Comparison of ENCODE assay signal across 9 mouse cellular contexts in the genomic region with DNA sequence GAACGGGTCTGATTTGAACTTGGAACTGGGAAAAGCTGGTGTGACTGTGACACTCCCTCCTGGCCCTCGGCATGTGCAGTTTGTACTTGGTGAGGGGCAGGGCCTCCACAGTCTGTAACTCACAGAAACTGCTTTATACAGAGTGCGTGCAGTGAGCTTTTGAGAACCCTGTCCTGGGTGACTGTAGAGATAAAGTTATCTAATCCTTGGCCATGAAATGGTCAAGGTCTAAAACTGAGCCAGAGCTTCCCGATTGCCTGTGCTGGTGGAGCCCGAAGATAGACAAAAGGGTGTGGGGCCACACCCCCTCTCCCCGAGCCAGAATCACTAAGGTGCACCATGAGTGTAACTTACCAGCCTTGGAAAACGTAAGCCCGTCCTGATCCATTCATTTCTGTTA. TPM values are rescaled to one million over a fixed set of nuclear protein-coding genes. Genes with fewer than 3 reads are reported as not detected.
DNase-seq lines count a peak whose midpoint lies in the region; ATAC-seq and TF ChIP-seq lines count a peak whose summit lies in the region.
"Had no signal": no experiment of that assay in that cellular context is flagged by ENCODE, and none has a peak within 500 bp of the region (broad histone marks: within the 10 kb centered on the region; RNA-seq: fewer than 3 reads in every experiment).

No protein-coding gene starts in this region.

- H3K36me3 ChIP-seq in kidney, postnatal 0 days (ENCODE audit: insufficient read depth, low read length), result no peaks in the 10 kb centered on the region
- H3K36me3 ChIP-seq in embryonic facial prominence, embryonic 11.5 days (replicated peaks; ENCODE audit: control insufficient read depth, insufficient read depth, low read depth, low read length), result no peaks in the 10 kb centered on the region
- H3K36me3 ChIP-seq in liver, embryonic 14.5 days (replicated peaks; ENCODE audit: control insufficient read depth, insufficient read depth, low read depth), result no peaks in the 10 kb centered on the region

- no peak for TF ChIP-seq EP300 in liver, embryonic 14.5 days (IDR thresholded peaks at IDR 0.05; ENCODE audit: low read depth)

- H3K27me3 ChIP-seq in kidney, postnatal 0 days (ENCODE audit: insufficient read depth, low read length), result no peaks in the 10 kb centered on the region
- H3K27me3 ChIP-seq in embryonic facial prominence, embryonic 11.5 days (ENCODE audit: control insufficient read depth, insufficient read depth, low read length), result no peaks in the 10 kb centered on the region
- H3K27me3 ChIP-seq in liver, embryonic 14.5 days (ENCODE audit: control insufficient read depth, insufficient read depth, low read length), result no peaks in the 10 kb centered on the region

- H3K4me1 ChIP-seq in kidney, postnatal 0 days (replicated peaks; ENCODE audit: insufficient read depth, low read length), result peaks cover 26% of the 10 kb centered on the region
- peaks cover 36% of the 10 kb centered on the region for H3K4me1 ChIP-seq in embryonic facial prominence, embryonic 11.5 days (ENCODE audit: control insufficient read depth, insufficient read depth, low read length)
- peaks cover 3 to 20% of the 10 kb centered on the region in 2 experiments; a peak in 3 of 4 replicates for H3K4me1 ChIP-seq in liver, embryonic 14.5 days (replicated peaks; ENCODE audit: control insufficient read depth in 2 of 2, insufficient read depth in 2 of 2, low read length in 1 of 2)

- no peaks in the 10 kb centered on the region for H3K9me3 ChIP-seq in kidney, postnatal 0 days (replicated peaks; ENCODE audit: low read length)
- H3K9me3 ChIP-seq in embryonic facial prominence, embryonic 11.5 days (replicated peaks; ENCODE audit: control insufficient read depth, low read length), result no peaks in the 10 kb centered on the region
- H3K9me3 ChIP-seq in liver, embryonic 14.5 days (ENCODE audit: control insufficient read depth, low read length), result no peaks in the 10 kb centered on the region

- no peak overlapping the region for H3K9ac ChIP-seq in kidney, postnatal 0 days (ENCODE audit: low read depth, low read length)
- no peak overlapping the region for H3K9ac ChIP-seq in embryonic facial prominence, embryonic 11.5 days (replicated peaks; ENCODE audit: low read length)
- no peak overlapping the region for H3K9ac ChIP-seq in liver, embryonic 14.5 days (replicated peaks)

- peak overlapping the region; percentile 40; the same call in 1 of the 2 replicates for H3K27ac ChIP-seq in kidney, postnatal 0 days
- peak overlapping the region; percentile 96 for H3K27ac ChIP-seq in embryonic facial prominence, embryonic 11.5 days (replicated peaks; ENCODE audit: low read depth, low read length)
- H3K27ac ChIP-seq in liver, embryonic 14.5 days, result no peak overlapping the region

- H3K4me2 ChIP-seq in kidney, postnatal 0 days (ENCODE audit: low read length), result no peak overlapping the region
- H3K4me2 ChIP-seq in embryonic facial prominence, embryonic 11.5 days (ENCODE audit: low read depth, low read length), result no peak overlapping the region; the same call in 1 of the 2 replicates
- no peak overlapping the region for H3K4me2 ChIP-seq in liver, embryonic 14.5 days (ENCODE audit: low read depth)

- no peak for DNase-seq in kidney, postnatal 0 days (ENCODE audit: low spot score)
- no peak for DNase-seq in kidney, adult 9 months
- DNase-seq in adrenal gland, postnatal 10 days, result peak; percentile 61
- DNase-seq in embryonic facial prominence, embryonic 11.5 days (ENCODE audit: low spot score), result no peak
- no peak for DNase-seq in liver, embryonic 14.5 days (ENCODE audit: low read depth in 3 of 3, low spot score in 3 of 3)
- DNase-seq in frontal cortex, postnatal 25 days (ENCODE audit: low spot score in 2 of 2), result no peak
- DNase-seq: kidney, postnatal 10 days; right cerebral cortex, postnatal 14 days had no signal

- 56% methylated on average over 8 of the region's 8 CpGs for WGBS in kidney, postnatal 0 days
- 71% methylated on average over 8 of the region's 8 CpGs for WGBS in embryonic facial prominence, embryonic 11.5 days
- 24% methylated on average over 8 of the region's 8 CpGs for WGBS in liver, embryonic 14.5 days (ENCODE audit: insufficient replicate concordance)

- ATAC-seq in kidney, postnatal 0 days (replicated peaks; ENCODE audit: low FRiP score, low read depth), result no peak
- no peak for ATAC-seq in embryonic facial prominence, embryonic 11.5 days (replicated peaks; ENCODE audit: insufficient number of reproducible peaks, low FRiP score, low TSS enrichment, low read depth)
- ATAC-seq in liver, embryonic 14.5 days (ENCODE audit: insufficient read depth), result peak; percentile 36
- no peak for ATAC-seq in erythroblast, adult 5-6 weeks (replicated peaks; ENCODE audit: low FRiP score, poor library complexity, severe bottlenecking)

- H3K4me3 ChIP-seq in kidney, postnatal 0 days (replicated peaks; ENCODE audit: low read depth, low read length), result no peak overlapping the region
- no peak overlapping the region for H3K4me3 ChIP-seq in embryonic facial prominence, embryonic 11.5 days (ENCODE audit: low read depth, low read length)
- H3K4me3 ChIP-seq in liver, embryonic 14.5 days (ENCODE audit: insufficient read depth in 1 of 2, low read depth in 2 of 2, low read length in 2 of 2), result no peak overlapping the region

- no peak for TF ChIP-seq CTCF in kidney, postnatal 0 days (IDR thresholded peaks at IDR 0.05; ENCODE audit: low read depth)
- no peak for TF ChIP-seq CTCF in liver, embryonic 14.5 days (IDR thresholded peaks at IDR 0.05; ENCODE audit: low read depth)

RNA-seq across cellular contexts. Expression of gene Capzb, which starts 58.2 kb away (rescaled TPM):
- 304 and 348 TPM in 2 replicates for polyA plus RNA-seq in kidney, postnatal 0 days (2015; fragmentation: Nextera tagmentation; extraction: Ambion mirVana)
- total RNA-seq in adrenal gland, postnatal 10 days (2021), result 100 to 1,000 TPM; 323 to 342 TPM
- 314 and 316 TPM in 2 replicates for polyA plus RNA-seq in embryonic facial prominence, embryonic 11.5 days (2014; fragmentation: Nextera tagmentation; extraction: Ambion mirVana)
- 55.4 and 63.0 TPM in 2 replicates for polyA plus RNA-seq in liver, embryonic 14.5 days (2012; rRNA removed)
- 105 and 110 TPM in 2 replicates for polyA plus RNA-seq in liver, embryonic 14.5 days (2014; fragmentation: Nextera tagmentation; extraction: Ambion mirVana)
- total RNA-seq in erythroblast, adult 5-6 weeks (2015; ENCODE audit: low replicate concordance), result 128 and 139 TPM in 2 replicates
- 29.7 and 37.6 TPM in 2 replicates for total RNA-seq in erythroblast, adult 5-6 weeks (2017; ENCODE audit: low replicate concordance)

RNA-seq across cellular contexts. Expression of gene Pqlc2, which starts 59.6 kb away (rescaled TPM):
- polyA plus RNA-seq in kidney, postnatal 0 days (2015; fragmentation: Nextera tagmentation; extraction: Ambion mirVana), result 21.3 and 24.0 TPM in 2 replicates
- total RNA-seq in adrenal gland, postnatal 10 days (2021), result 1 to 10 TPM; 8.0 to 8.7 TPM
- 13.5 and 14.2 TPM in 2 replicates for polyA plus RNA-seq in embryonic facial prominence, embryonic 11.5 days (2014; fragmentation: Nextera tagmentation; extraction: Ambion mirVana)
- polyA plus RNA-seq in liver, embryonic 14.5 days (2012; rRNA removed), result 7.9 and 8.1 TPM in 2 replicates
- 8.6 and 9.7 TPM in 2 replicates for polyA plus RNA-seq in liver, embryonic 14.5 days (2014; fragmentation: Nextera tagmentation; extraction: Ambion mirVana)
- 1.5 TPM in 1 of 2 replicates, not detected in the other for total RNA-seq in erythroblast, adult 5-6 weeks (2015; ENCODE audit: low replicate concordance)
- 3.5 TPM in 1 of 2 replicates, not detected in the other for total RNA-seq in erythroblast, adult 5-6 weeks (2017; ENCODE audit: low replicate concordance)

RNA-seq across cellular contexts. Expression of gene Akr7a5, which starts 59.7 kb away (rescaled TPM):
- 220 and 232 TPM in 2 replicates for polyA plus RNA-seq in kidney, postnatal 0 days (2015; fragmentation: Nextera tagmentation; extraction: Ambion mirVana)
- 10 to 100 TPM; 65.6 to 67.0 TPM for total RNA-seq in adrenal gland, postnatal 10 days (2021)
- 137 and 146 TPM in 2 replicates for polyA plus RNA-seq in embryonic facial prominence, embryonic 11.5 days (2014; fragmentation: Nextera tagmentation; extraction: Ambion mirVana)
- 8.3 and 9.8 TPM in 2 replicates for polyA plus RNA-seq in liver, embryonic 14.5 days (2012; rRNA removed)
- polyA plus RNA-seq in liver, embryonic 14.5 days (2014; fragmentation: Nextera tagmentation; extraction: Ambion mirVana), result 28.4 and 34.2 TPM in 2 replicates
- total RNA-seq in erythroblast, adult 5-6 weeks (2015; ENCODE audit: low replicate concordance), result 3.8 TPM in 1 of 2 replicates, not detected in the other
- total RNA-seq in erythroblast, adult 5-6 weeks (2017; ENCODE audit: low replicate concordance), result 0.43 and 0.70 TPM in 2 replicates
